Mouse (Mus musculus) lung, embryonic 16.5 days (tissue): ENCODE measurements around the gene Fam160a1. TPM values are rescaled to one million over a fixed set of nuclear protein-coding genes. Genes with fewer than 3 reads are reported as not detected.

Experiments
- ATAC-seq: fragments of 200-750 bp; cut with Nextera tagmentation; 2 replicates; pipeline ENCODE4 v1.8.0; 2017; ENCODE audit warnings: low read depth, mild to moderate bottlenecking, moderate library complexity
- H3K27ac ChIP-seq: fragments of 300-500 bp; sonication (generic); 2 replicates; pipeline ENCODE4 v1.5.1; 2014; ENCODE audit warnings: mild to moderate bottlenecking, control low read depth, low read length
- H3K27me3 ChIP-seq: fragments of 300-500 bp; sonication (generic); 2 replicates; pipeline ENCODE4 v1.6.1; 2014; ENCODE audit warnings: low read depth, low read length, mixed read lengths; ENCODE audit not compliant: control insufficient read depth, insufficient read depth
- H3K36me3 ChIP-seq: fragments of 300-500 bp; sonication (generic); 2 replicates; pipeline ENCODE4 v1.6.1; 2014; ENCODE audit warnings: low read length; ENCODE audit not compliant: control insufficient read depth, insufficient read depth
- H3K4me1 ChIP-seq: fragments of 300-500 bp; sonication (generic); replicated peaks from 2 replicates; pipeline ENCODE4 v1.6.1; 2014; ENCODE audit warnings: low read length, mixed read lengths; ENCODE audit not compliant: control insufficient read depth, insufficient read depth
- H3K4me2 ChIP-seq: fragments of 300-500 bp; sonication (generic); 2 replicates; pipeline ENCODE4 v1.6.1; 2014; ENCODE audit warnings: low read depth, low read length, control low read depth
- H3K4me3 ChIP-seq: fragments of 300-500 bp; sonication (generic); 2 replicates; pipeline ENCODE4 v1.5.1; 2014; ENCODE audit warnings: mild to moderate bottlenecking, low read length, control low read depth
- H3K9ac ChIP-seq: fragments of 300-500 bp; sonication (generic); 2 replicates; pipeline ENCODE4 v1.6.1; 2014; ENCODE audit warnings: low read length, control low read depth
- H3K9me3 ChIP-seq: fragments of 300-500 bp; sonication (generic); 2 replicates; pipeline ENCODE4 v1.6.1; 2016; ENCODE audit warnings: low read length; ENCODE audit not compliant: control insufficient read depth
- WGBS: fragments of 180-500 bp; shearing (Covaris S2); extraction: QIAGEN DNeasy Blood & Tissue Kit; methylation state at CpG from one replicate; pipeline ENCODE4 v1.1.7; 2014; 5-methylcytosine and 5-hydroxymethylcytosine counted together
- polyA plus RNA-seq: library from polyadenylated mRNA; unstranded; fragments of >200 nt; fragmentation: Nextera tagmentation; extraction: Ambion mirVana; gene quantifications from 2 replicates; pipeline ENCODE4 v1.2.1, GENCODE M21; 2015

The Fam160a1 gene
- polyA plus RNA-seq, 1 experiment from 2014 or later: 3.4 TPM

- WGBS: 75% methylated on average over 3 of the region's 3 CpGs
These were observed 175.3 kb downstream of the Fam160a1 start for GRCm38 (mm10) chr3:85641751-85642150.

GRCm38 (mm10) chr3:85636716-85637447 is 180.2 kb downstream of the Fam160a1 start:
- 84% methylated on average over 5 of the region's 5 CpGs for WGBS
- Histone ChIP-seq H3K4me3 (no peak overlapping the region), H3K4me1 (no peaks in the 10 kb centered on the region), H3K27ac (no peak overlapping the region), H3K36me3 (no peaks in the 10 kb centered on the region), H3K4me2 (no peak overlapping the region), H3K9me3 (no peaks in the 10 kb centered on the region), H3K9ac (no peak overlapping the region), H3K27me3 (no peaks in the 10 kb centered on the region)
- no peak for ATAC-seq

More at GRCm38 (mm10) chr3:85641751-85642150, 175.3 kb downstream of the Fam160a1 start:
- Histone ChIP-seq H3K9ac (no peak overlapping the region), H3K4me2 (no peak overlapping the region), H3K4me3 (no peak overlapping the region), H3K4me1 (no peaks in the 10 kb centered on the region), H3K27ac (no peak overlapping the region), H3K36me3 (no peaks in the 10 kb centered on the region), H3K9me3 (no peaks in the 10 kb centered on the region), H3K27me3 (no peaks in the 10 kb centered on the region)
- ATAC-seq: no peak

- Histone ChIP-seq H3K27me3 (no peaks in the 10 kb centered on the region), H3K4me2 (no peak overlapping the region), H3K4me1 (no peaks in the 10 kb centered on the region), H3K9me3 (no peaks in the 10 kb centered on the region), H3K9ac (no peak overlapping the region), H3K4me3 (no peak overlapping the region), H3K36me3 (no peaks in the 10 kb centered on the region), H3K27ac (no peak overlapping the region)
- ATAC-seq: no peak
- 93% methylated on average over 2 of the region's 2 CpGs for WGBS
These were observed 181.5 kb downstream of the Fam160a1 start for GRCm38 (mm10) chr3:85635591-85635990.

- Histone ChIP-seq H3K9ac (no peak overlapping the region), H3K36me3 (no peaks in the 10 kb centered on the region), H3K4me3 (no peak overlapping the region), H3K9me3 (no peaks in the 10 kb centered on the region), H3K4me1 (no peaks in the 10 kb centered on the region), H3K4me2 (no peak overlapping the region), H3K27ac (no peak overlapping the region), H3K27me3 (no peaks in the 10 kb centered on the region)
- 46% methylated on average over 2 of the region's 2 CpGs for WGBS
- ATAC-seq: no peak
These were observed 182.0 kb downstream of the Fam160a1 start for GRCm38 (mm10) chr3:85635126-85635419.

- no peak for ATAC-seq
These were observed 182.5 kb downstream of the Fam160a1 start for GRCm38 (mm10) chr3:85634389-85635125.

GRCm38 (mm10) chr3:85633733-85634132 is 183.4 kb downstream of the Fam160a1 start:
- 76% methylated on average over 2 of the region's 2 CpGs for WGBS

More at GRCm38 (mm10) chr3:85634389-85635125, 182.5 kb downstream of the Fam160a1 start:
- no peak overlapping the region for H3K9ac ChIP-seq
- 77% methylated on average over 8 of the region's 8 CpGs for WGBS
- H3K27ac ChIP-seq: no peak overlapping the region
- H3K4me1 ChIP-seq: no peaks in the 10 kb centered on the region
- H3K4me2 ChIP-seq: no peak overlapping the region
- no peaks in the 10 kb centered on the region for H3K36me3 ChIP-seq
- no peaks in the 10 kb centered on the region for H3K27me3 ChIP-seq
- H3K9me3 ChIP-seq: no peaks in the 10 kb centered on the region
- H3K4me3 ChIP-seq: no peak overlapping the region

GRCm38 (mm10) chr3:85629895-85630510 is 187.1 kb downstream of the Fam160a1 start:
- no peaks in the 10 kb centered on the region for H3K27me3 ChIP-seq
- H3K4me3 ChIP-seq: no peak overlapping the region
- no peak for ATAC-seq
- no peaks in the 10 kb centered on the region for H3K9me3 ChIP-seq
- H3K36me3 ChIP-seq: no peaks in the 10 kb centered on the region
- WGBS: 96% methylated on average over 4 of the region's 4 CpGs
- H3K4me1 ChIP-seq: no peaks in the 10 kb centered on the region
- H3K27ac ChIP-seq: no peak overlapping the region
- no peak overlapping the region for H3K4me2 ChIP-seq
- no peak overlapping the region for H3K9ac ChIP-seq

More at GRCm38 (mm10) chr3:85633733-85634132, 183.4 kb downstream of the Fam160a1 start:
- Histone ChIP-seq H3K9me3 (no peaks in the 10 kb centered on the region), H3K27me3 (no peaks in the 10 kb centered on the region), H3K4me2 (no peak overlapping the region), H3K9ac (no peak overlapping the region), H3K4me1 (no peaks in the 10 kb centered on the region), H3K4me3 (no peak overlapping the region), H3K36me3 (no peaks in the 10 kb centered on the region), H3K27ac (no peak overlapping the region)
- ATAC-seq: no peak

- no peak for ATAC-seq
- peaks cover 7% of the 10 kb centered on the region; the same call in 1 of the 2 replicates for H3K36me3 ChIP-seq
- no peak overlapping the region for H3K4me2 ChIP-seq
- H3K4me1 ChIP-seq: no peaks in the 10 kb centered on the region
- WGBS: 88% methylated on average over 1 of the region's 1 CpGs
- H3K9me3 ChIP-seq: no peaks in the 10 kb centered on the region
- H3K27ac ChIP-seq: no peak overlapping the region
- H3K9ac ChIP-seq: no peak overlapping the region
- H3K4me3 ChIP-seq: no peak overlapping the region
- no peaks in the 10 kb centered on the region for H3K27me3 ChIP-seq
These were observed 197.3 kb downstream of the Fam160a1 start for GRCm38 (mm10) chr3:85619751-85620150.

- no peaks in the 10 kb centered on the region for H3K9me3 ChIP-seq
- no peak overlapping the region for H3K9ac ChIP-seq
- H3K4me3 ChIP-seq: no peak overlapping the region
- no peak for ATAC-seq
- H3K36me3 ChIP-seq: peaks cover 7% of the 10 kb centered on the region; the same call in 1 of the 2 replicates
- no peaks in the 10 kb centered on the region for H3K27me3 ChIP-seq
- no peaks in the 10 kb centered on the region for H3K4me1 ChIP-seq
- no peak overlapping the region for H3K4me2 ChIP-seq
- no peak overlapping the region for H3K27ac ChIP-seq
- 91% methylated on average over 5 of the region's 5 CpGs for WGBS
These were observed 197.7 kb downstream of the Fam160a1 start for GRCm38 (mm10) chr3:85619345-85619744.
